9 mouse cellular contexts compared by ENCODE assay signal in genomic region chr17:78604431-78604830, GRCm38 (mm10).
DNase-seq lines count a peak whose midpoint lies in the region; ATAC-seq lines count a peak whose summit lies in the region.
"Had no signal": no experiment of that assay in that cellular context is flagged by ENCODE, and none has a peak within 500 bp of the region (broad histone marks: within the 10 kb centered on the region; RNA-seq: fewer than 3 reads in every experiment).

No protein-coding gene starts in this region.

- H3K4me2 ChIP-seq in forebrain, embryonic 13.5 days = no peak overlapping the region
- no peak overlapping the region for H3K4me2 ChIP-seq in limb, embryonic 11.5 days (ENCODE audit: low read depth, severe bottlenecking)
- H3K4me2 ChIP-seq: stomach, embryonic 15.5 days had no signal

- H3K27ac ChIP-seq in forebrain, embryonic 10.5 days = no peak overlapping the region
- no peak overlapping the region for H3K27ac ChIP-seq in forebrain, embryonic 13.5 days
- H3K27ac ChIP-seq in limb, embryonic 11.5 days (replicated peaks; ENCODE audit: low read depth, low read length) = no peak overlapping the region
- H3K27ac ChIP-seq: stomach, embryonic 15.5 days had no signal

- H3K4me1 ChIP-seq in forebrain, embryonic 10.5 days = peaks cover 7% of the 10 kb centered on the region; the same call in 1 of the 2 replicates
- H3K4me1 ChIP-seq in forebrain, embryonic 13.5 days = 0 out of 2 replicates have a peak, but pooled peaks cover 6% of the 10 kb centered on the region
- no peaks in the 10 kb centered on the region for H3K4me1 ChIP-seq in limb, embryonic 11.5 days (ENCODE audit: control insufficient read depth, insufficient read depth, low read length)
- H3K4me1 ChIP-seq: stomach, embryonic 15.5 days had no signal

- peak; percentile 64 for DNase-seq in forebrain, embryonic 10.5 days (ENCODE audit: extremely low spot score, low spot score)
- peak; percentile 53 for DNase-seq in ovary, postnatal 36 days (ENCODE audit: low spot score)
- no peak for DNase-seq in ovary, adult 18-20 months (ENCODE audit: low spot score)
- DNase-seq in c-Kit-positive CD71-negative TER-119-negative erythroid progenitor cells, embryonic 14.5 days (ENCODE audit: low read depth) = peak; percentile 31
- peak; percentile 52 for DNase-seq in gastrocnemius, postnatal 14 days
- DNase-seq in limb, embryonic 11.5 days (ENCODE audit: low spot score) = peak; percentile 81
- DNase-seq in right cerebral cortex, postnatal 10 days (ENCODE audit: low spot score in 2 of 2) = peak; percentile 60 to 74

- 70% methylated on average over 6 of the region's 6 CpGs for WGBS in forebrain, embryonic 10.5 days
- 72% methylated on average over 6 of the region's 6 CpGs for WGBS in forebrain, embryonic 13.5 days
- 72% methylated on average over 6 of the region's 6 CpGs for WGBS in limb, embryonic 11.5 days

- H3K36me3 ChIP-seq in forebrain, embryonic 10.5 days (replicated peaks) = no peaks in the 10 kb centered on the region
- no peaks in the 10 kb centered on the region for H3K36me3 ChIP-seq in forebrain, embryonic 13.5 days (ENCODE audit: poor library complexity, severe bottlenecking)
- H3K36me3 ChIP-seq in limb, embryonic 11.5 days (ENCODE audit: control insufficient read depth, insufficient read depth, low read length) = no peaks in the 10 kb centered on the region
- H3K36me3 ChIP-seq: stomach, embryonic 15.5 days had no signal

- H3K27me3 ChIP-seq in forebrain, embryonic 10.5 days (ENCODE audit: poor library complexity, severe bottlenecking) = no peaks in the 10 kb centered on the region
- H3K27me3 ChIP-seq in forebrain, embryonic 13.5 days = no peaks in the 10 kb centered on the region
- H3K27me3 ChIP-seq in limb, embryonic 11.5 days (ENCODE audit: control insufficient read depth, insufficient read depth, low read length) = no peaks in the 10 kb centered on the region
- H3K27me3 ChIP-seq: stomach, embryonic 15.5 days had no signal

- H3K9me3 ChIP-seq in forebrain, embryonic 10.5 days = no peaks in the 10 kb centered on the region
- no peaks in the 10 kb centered on the region for H3K9me3 ChIP-seq in forebrain, embryonic 13.5 days (replicated peaks)
- H3K9me3 ChIP-seq in limb, embryonic 11.5 days (ENCODE audit: control insufficient read depth, low read length) = no peaks in the 10 kb centered on the region
- H3K9me3 ChIP-seq: stomach, embryonic 15.5 days had no signal

- no peak overlapping the region for H3K4me3 ChIP-seq in forebrain, embryonic 10.5 days
- no peak overlapping the region for H3K4me3 ChIP-seq in forebrain, embryonic 13.5 days
- no peak overlapping the region for H3K4me3 ChIP-seq in limb, embryonic 11.5 days (ENCODE audit: low read depth, low read length)
- H3K4me3 ChIP-seq: stomach, embryonic 15.5 days had no signal

- no peak overlapping the region for H3K9ac ChIP-seq in forebrain, embryonic 13.5 days
- H3K9ac ChIP-seq in limb, embryonic 11.5 days (ENCODE audit: low read length) = no peak overlapping the region
- H3K9ac ChIP-seq: stomach, embryonic 15.5 days had no signal

- intact Hi-C loops in gastrocnemius, postnatal 14 days (cut with DNase I; ENCODE audit: low total_unique reads) = no loop called here

- ATAC-seq in forebrain, embryonic 13.5 days = no peak; the same call in 1 of the 2 replicates
- no peak for ATAC-seq in limb, embryonic 11.5 days (ENCODE audit: insufficient number of reproducible peaks, low FRiP score, low TSS enrichment, low read depth)
